Mouse (Mus musculus): ENCODE results near the gene Bcat1. TPM values are rescaled to one million over a fixed set of nuclear protein-coding genes. Genes with fewer than 3 reads are reported as not detected.

Gene Bcat1
- polyA plus RNA-seq, 1 experiment = 100 TPM

DNA sequence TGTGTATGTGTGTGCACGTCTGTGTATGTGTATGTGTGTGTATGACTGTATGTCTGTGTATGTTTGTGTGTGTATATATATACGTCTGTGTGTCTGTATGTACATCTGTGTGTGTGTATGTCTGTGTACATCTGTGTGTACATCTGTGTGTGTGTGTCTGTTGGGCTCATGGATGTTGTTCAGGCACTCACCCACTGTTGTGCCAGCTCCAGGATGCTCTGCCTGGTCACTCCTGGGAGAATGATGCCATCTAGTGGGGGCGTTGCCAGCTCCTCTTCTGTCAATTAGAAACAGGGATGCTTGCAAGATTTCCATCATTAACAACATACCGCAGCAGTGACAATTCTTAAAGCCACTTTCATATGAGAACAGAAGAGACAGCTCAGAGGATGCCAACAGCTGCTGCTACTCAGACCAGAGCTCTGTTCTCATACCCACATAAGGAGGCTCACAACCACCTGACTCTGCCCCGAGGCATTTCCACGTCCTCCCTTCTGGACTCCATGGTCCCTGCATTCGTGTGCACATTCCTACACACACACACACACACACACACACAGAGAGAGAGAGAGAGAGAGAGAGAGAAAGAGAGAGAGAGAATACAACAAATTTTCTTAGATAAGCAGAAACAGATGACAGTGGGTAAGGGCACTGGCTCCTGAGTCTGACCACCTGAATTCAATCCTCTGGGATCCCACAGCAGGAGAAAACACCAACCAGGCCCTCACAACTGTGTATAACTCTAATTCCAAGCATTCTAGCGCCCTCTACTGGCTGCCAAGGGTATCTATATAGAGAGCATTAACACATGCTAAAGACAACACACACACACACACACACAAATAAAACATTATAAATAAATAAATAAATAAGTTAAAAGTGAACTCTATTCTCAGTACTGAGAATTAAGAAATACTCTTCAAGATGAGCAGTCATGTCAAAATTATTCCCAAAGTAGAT, 65.8 kb downstream of the Bcat1 start:
- Histone ChIP-seq H3K79me3 (ENCODE audit: low read depth) (no peaks in the 10 kb centered on the region), H3ac (ENCODE audit: control insufficient read depth, insufficient read length, low read depth) (no peak overlapping the region), H3K36me3 (ENCODE audit: control insufficient read depth, insufficient read depth) (peaks cover 89% of the 10 kb centered on the region), H3K79me2 (ENCODE audit: control insufficient read depth, insufficient read depth) (no peaks in the 10 kb centered on the region), H3K27me3 (ENCODE audit: control insufficient read depth, insufficient read depth, insufficient read length) (no peaks in the 10 kb centered on the region), H3K4me3 (ENCODE audit: insufficient read depth, poor library complexity, severe bottlenecking) (no peak overlapping the region)
- TF ChIP-seq FOSL1 (IDR thresholded peaks at IDR 0.05; ENCODE audit: insufficient read depth, low read length, poor library complexity, severe bottlenecking) = no peak

DNA sequence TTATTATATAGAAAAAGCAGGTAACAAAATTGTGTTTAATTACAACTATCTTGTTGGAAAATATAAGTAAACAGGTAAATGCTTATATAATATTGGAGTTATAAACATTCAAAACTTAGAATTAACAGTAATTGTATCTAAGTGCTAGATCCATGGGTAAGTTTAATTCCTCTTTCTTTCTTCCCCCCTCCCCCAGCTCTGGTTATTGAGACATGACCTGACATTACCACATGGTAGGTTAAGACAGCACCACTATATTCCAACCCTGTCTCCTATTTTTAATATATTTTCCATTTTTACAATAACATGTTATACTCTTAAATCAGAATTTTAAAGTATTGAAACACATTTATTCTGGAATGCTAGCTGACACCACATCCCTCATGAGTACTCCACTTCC, 72.5 kb downstream of the Bcat1 start:
- no peak overlapping the region for H3ac ChIP-seq (ENCODE audit: control insufficient read depth, insufficient read length, low read depth)
- no peaks in the 10 kb centered on the region for H3K79me2 ChIP-seq (ENCODE audit: control insufficient read depth, insufficient read depth)
- H3K36me3 ChIP-seq (ENCODE audit: control insufficient read depth, insufficient read depth) = peaks cover 80% of the 10 kb centered on the region
- no peaks in the 10 kb centered on the region for H3K79me3 ChIP-seq (ENCODE audit: low read depth)
- no peaks in the 10 kb centered on the region for H3K27me3 ChIP-seq (ENCODE audit: control insufficient read depth, insufficient read depth, insufficient read length)
- TF ChIP-seq MYOD1 (IDR thresholded peaks at IDR 0.05; ENCODE audit: control insufficient read depth, insufficient read length, low read depth) = no peak
- TF ChIP-seq USF1 (IDR thresholded peaks at IDR 0.05; ENCODE audit: low read depth) = no peak
- TF ChIP-seq MYOG (IDR thresholded peaks at IDR 0.05; ENCODE audit: control insufficient read depth, extremely low read depth, insufficient read length) = no peak
- TF ChIP-seq MAX (IDR thresholded peaks at IDR 0.05) = no peak
- TF ChIP-seq CTCF (IDR thresholded peaks at IDR 0.05; ENCODE audit: control insufficient read depth, insufficient read depth, insufficient read length) = no peak
- no peak for TF ChIP-seq FOSL1 (IDR thresholded peaks at IDR 0.05; ENCODE audit: insufficient read depth, low read length, poor library complexity, severe bottlenecking)
- no peak for TF ChIP-seq CEBPB (IDR thresholded peaks at IDR 0.05; ENCODE audit: low read depth)
- no peak overlapping the region for H3K4me3 ChIP-seq (ENCODE audit: insufficient read depth, poor library complexity, severe bottlenecking)

DNA sequence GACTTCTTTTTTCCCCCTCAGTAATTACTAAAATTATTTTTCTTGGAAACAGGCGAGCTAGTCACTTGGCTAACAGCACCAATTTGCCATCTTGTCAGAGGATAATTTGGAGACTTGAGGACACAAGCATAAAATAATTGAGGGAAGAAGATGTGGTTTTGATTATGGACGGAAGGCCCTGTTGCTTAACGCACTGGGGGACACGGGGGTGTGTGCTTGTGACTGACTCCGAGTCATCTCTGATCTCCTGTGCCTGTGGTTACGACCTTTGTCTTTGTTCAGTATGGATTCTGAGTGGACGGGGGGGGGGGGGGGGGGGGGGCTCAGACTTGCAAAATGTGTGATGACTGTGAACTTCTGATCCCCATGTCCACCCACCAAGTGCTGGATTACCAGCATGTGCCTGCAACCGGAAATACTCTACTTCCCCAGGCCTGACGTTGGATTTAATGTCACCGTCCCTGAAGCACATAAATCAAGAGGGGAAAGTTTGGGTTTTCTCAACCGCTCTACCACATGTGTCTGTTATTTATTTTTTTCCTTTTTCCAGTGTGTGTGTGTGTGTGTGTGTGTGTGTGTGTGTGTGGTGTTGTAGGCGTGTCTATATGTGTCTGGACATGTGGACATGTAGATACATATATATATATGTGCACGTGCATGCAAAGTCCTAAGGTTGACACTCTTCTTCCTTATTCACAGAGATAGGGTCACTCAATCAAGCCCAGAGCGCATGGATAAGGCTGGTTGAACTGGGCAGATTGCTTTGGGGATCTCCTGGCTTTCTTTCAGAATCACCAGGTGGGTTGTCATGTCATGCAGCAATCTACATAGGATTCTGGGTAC, 73.7 kb downstream of the Bcat1 start:
- Histone ChIP-seq H3ac (ENCODE audit: control insufficient read depth, insufficient read length, low read depth) (no peak overlapping the region), H3K79me3 (ENCODE audit: low read depth) (no peaks in the 10 kb centered on the region), H3K36me3 (ENCODE audit: control insufficient read depth, insufficient read depth) (peaks cover 80% of the 10 kb centered on the region), H3K27me3 (ENCODE audit: control insufficient read depth, insufficient read depth, insufficient read length) (no peaks in the 10 kb centered on the region), H3K4me3 (ENCODE audit: insufficient read depth, poor library complexity, severe bottlenecking) (no peak overlapping the region), H3K79me2 (ENCODE audit: control insufficient read depth, insufficient read depth) (no peaks in the 10 kb centered on the region)
- TF ChIP-seq MYOG (IDR thresholded peaks at IDR 0.05; ENCODE audit: control insufficient read depth, extremely low read depth, insufficient read length) = no peak
- TF ChIP-seq CEBPB (IDR thresholded peaks at IDR 0.05; ENCODE audit: low read depth) = peak; percentile 71

DNA sequence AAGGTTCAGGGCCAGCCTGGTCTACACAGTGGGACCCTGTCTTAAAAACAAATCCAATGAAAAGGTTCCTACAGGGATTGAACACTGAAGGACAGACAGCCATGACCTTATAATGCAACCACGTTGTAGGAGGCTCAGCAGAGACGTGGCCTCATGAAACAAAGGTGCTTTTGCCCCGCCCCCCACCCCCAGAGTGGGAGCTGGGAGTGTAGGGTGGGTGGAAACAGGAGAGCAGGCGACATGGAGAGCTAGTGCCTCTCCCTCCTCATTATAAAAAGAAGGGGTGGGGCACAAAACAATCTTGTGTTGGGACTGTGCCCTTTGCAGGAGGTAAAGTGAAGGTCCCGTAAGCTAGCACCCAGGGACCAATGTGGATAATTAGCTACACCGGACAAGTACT, 74.5 kb downstream of the Bcat1 start:
- Histone ChIP-seq H3K27me3 (ENCODE audit: control insufficient read depth, insufficient read depth, insufficient read length) (no peaks in the 10 kb centered on the region), H3K4me3 (ENCODE audit: insufficient read depth, poor library complexity, severe bottlenecking) (no peak overlapping the region), H3K79me3 (ENCODE audit: low read depth) (no peaks in the 10 kb centered on the region), H3ac (ENCODE audit: control insufficient read depth, insufficient read length, low read depth) (no peak overlapping the region), H3K36me3 (ENCODE audit: control insufficient read depth, insufficient read depth) (peaks cover 80% of the 10 kb centered on the region), H3K79me2 (ENCODE audit: control insufficient read depth, insufficient read depth) (no peaks in the 10 kb centered on the region)
- TF ChIP-seq CTCF (IDR thresholded peaks at IDR 0.05; ENCODE audit: control insufficient read depth, insufficient read depth, insufficient read length) (no peak), MYOD1 (IDR thresholded peaks at IDR 0.05; ENCODE audit: control insufficient read depth, insufficient read length, low read depth) (no peak), FOSL1 (IDR thresholded peaks at IDR 0.05; ENCODE audit: insufficient read depth, low read length, poor library complexity, severe bottlenecking) (no peak)

DNA sequence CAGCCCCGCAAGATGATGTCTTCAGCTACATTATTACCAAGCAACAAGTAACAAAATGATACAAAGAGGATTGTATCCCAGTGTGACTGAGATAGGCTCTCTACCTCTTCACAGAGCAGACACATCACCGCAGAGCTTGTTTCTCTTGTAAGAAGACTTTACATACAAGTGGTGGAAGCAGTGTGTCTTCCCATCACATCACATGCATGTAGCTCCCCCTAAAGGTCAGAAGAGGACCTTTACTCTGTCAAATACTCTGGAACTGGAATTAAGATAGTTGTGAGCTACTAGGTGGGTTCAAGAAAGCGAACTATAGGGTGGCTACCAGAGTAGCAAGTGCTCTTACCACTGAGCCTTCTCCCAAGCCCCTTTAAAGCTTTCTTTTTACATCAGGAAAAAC, 78.8 kb downstream of the Bcat1 start:
- Histone ChIP-seq H3K36me3 (ENCODE audit: control insufficient read depth, insufficient read depth) (peaks cover 77% of the 10 kb centered on the region), H3K27me3 (ENCODE audit: control insufficient read depth, insufficient read depth, insufficient read length) (no peaks in the 10 kb centered on the region), H3K4me3 (ENCODE audit: insufficient read depth, poor library complexity, severe bottlenecking) (no peak overlapping the region), H3ac (ENCODE audit: control insufficient read depth, insufficient read length, low read depth) (no peak overlapping the region), H3K79me3 (ENCODE audit: low read depth) (no peaks in the 10 kb centered on the region), H3K79me2 (ENCODE audit: control insufficient read depth, insufficient read depth) (no peaks in the 10 kb centered on the region)
- TF ChIP-seq USF1 (IDR thresholded peaks at IDR 0.05; ENCODE audit: low read depth) (no peak), MYOG (IDR thresholded peaks at IDR 0.05; ENCODE audit: control insufficient read depth, extremely low read depth, insufficient read length) (no peak), MYOD1 (IDR thresholded peaks at IDR 0.05; ENCODE audit: control insufficient read depth, insufficient read length, low read depth) (no peak), FOSL1 (IDR thresholded peaks at IDR 0.05; ENCODE audit: insufficient read depth, low read length, poor library complexity, severe bottlenecking) (no peak), MAX (IDR thresholded peaks at IDR 0.05) (no peak), CEBPB (IDR thresholded peaks at IDR 0.05; ENCODE audit: low read depth) (no peak), CTCF (IDR thresholded peaks at IDR 0.05; ENCODE audit: control insufficient read depth, insufficient read depth, insufficient read length) (no peak)

DNA sequence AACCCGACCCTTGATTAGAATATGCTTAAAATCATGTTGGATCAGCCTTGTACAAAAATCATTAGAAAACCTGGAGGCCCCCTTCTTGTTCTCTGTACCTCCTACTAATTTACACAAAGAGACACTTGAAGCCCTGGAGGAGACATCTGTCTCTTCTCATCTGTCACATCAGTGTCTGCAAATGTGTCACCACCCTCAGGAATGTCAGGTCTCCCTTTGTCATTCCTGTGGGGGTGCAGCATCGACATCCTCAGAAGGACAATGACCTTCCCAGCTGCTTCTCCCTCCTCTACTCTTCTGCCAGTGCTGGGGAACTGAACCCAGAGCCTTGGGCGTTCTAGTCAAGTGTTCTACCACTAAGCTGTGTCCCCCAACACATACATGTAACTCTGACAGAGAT, 83.9 kb downstream of the Bcat1 start:
- Histone ChIP-seq H3K4me3 (ENCODE audit: insufficient read depth, poor library complexity, severe bottlenecking) (no peak overlapping the region), H3K79me2 (ENCODE audit: control insufficient read depth, insufficient read depth) (no peaks in the 10 kb centered on the region), H3K36me3 (ENCODE audit: control insufficient read depth, insufficient read depth) (peaks cover 30% of the 10 kb centered on the region), H3K79me3 (ENCODE audit: low read depth) (no peaks in the 10 kb centered on the region), H3K27me3 (ENCODE audit: control insufficient read depth, insufficient read depth, insufficient read length) (no peaks in the 10 kb centered on the region), H3ac (ENCODE audit: control insufficient read depth, insufficient read length, low read depth) (no peak overlapping the region)
- TF ChIP-seq CEBPB (IDR thresholded peaks at IDR 0.05; ENCODE audit: low read depth) (no peak), CTCF (IDR thresholded peaks at IDR 0.05; ENCODE audit: control insufficient read depth, insufficient read depth, insufficient read length) (no peak), USF1 (IDR thresholded peaks at IDR 0.05; ENCODE audit: low read depth) (no peak), MYOG (IDR thresholded peaks at IDR 0.05; ENCODE audit: control insufficient read depth, extremely low read depth, insufficient read length) (no peak), FOSL1 (IDR thresholded peaks at IDR 0.05; ENCODE audit: insufficient read depth, low read length, poor library complexity, severe bottlenecking) (no peak), MAX (IDR thresholded peaks at IDR 0.05) (no peak), MYOD1 (IDR thresholded peaks at IDR 0.05; ENCODE audit: control insufficient read depth, insufficient read length, low read depth) (no peak)
